Mouse (Mus musculus) heart, adult 2 months (tissue): ENCODE measurements around the gene Dnajb6. TPM values are rescaled to one million over a fixed set of nuclear protein-coding genes. Genes with fewer than 3 reads are reported as not detected.
"Not testable (repeated sequence)": the region's sequence is repeated elsewhere in the genome, so short reads cannot be mapped to it uniquely, and the experiment has no call there.

ENCODE experiments used
- DNase-seq, 2 experiments: peaks; one replicate each; pipeline ENCODE4 v3.0.0; 2021
- H3K27ac ChIP-seq: fragments of 200-600 bp; 2 replicates; pipeline ENCODE4 v1.8.1; 2022
- H3K27me3 ChIP-seq: fragments of 200-500 bp; 2 replicates; pipeline ENCODE4 v1.6.1; 2012; ENCODE audit warnings: mild to moderate bottlenecking, low read length, inconsistent platforms, mixed read lengths; ENCODE audit not compliant: control insufficient read depth, insufficient read depth
- H3K36me3 ChIP-seq: fragments of 200-500 bp; 2 replicates; pipeline ENCODE4 v1.6.1; 2012; ENCODE audit warnings: low read length, inconsistent platforms; ENCODE audit not compliant: control insufficient read depth, insufficient read depth
- H3K4me1 ChIP-seq: fragments of 200-500 bp; 2 replicates; pipeline ENCODE4 v1.6.1; 2011; ENCODE audit warnings: low read length; ENCODE audit not compliant: control insufficient read depth, insufficient read depth
- H3K4me3 ChIP-seq: fragments of 200-600 bp; 2 replicates; pipeline ENCODE4 v1.8.1; 2022
- H3K79me2 ChIP-seq: fragments of 200-500 bp; replicated peaks from 2 replicates; pipeline ENCODE4 v1.6.1; 2012; ENCODE audit warnings: mild to moderate bottlenecking, inconsistent platforms, low read length, moderate library complexity, mixed read lengths; ENCODE audit not compliant: control insufficient read depth, insufficient read depth
- H3K9ac ChIP-seq: fragments of 200-500 bp; 2 replicates; pipeline ENCODE4 v1.6.1; 2012; ENCODE audit warnings: low read depth, mild to moderate bottlenecking, control low read depth, inconsistent platforms, low read length, mixed read lengths
- CTCF ChIP-seq: fragments of 200-600 bp; IDR thresholded peaks from 2 replicates; pipeline ENCODE4 v1.8.1; 2022; ENCODE audit warnings: antibody characterized with exemption, mild to moderate bottlenecking, moderate library complexity
- EP300 ChIP-seq: fragments of 200-500 bp; IDR thresholded peaks from 2 replicates; pipeline ENCODE4 v1.6.1; 2011; ENCODE audit warnings: low read depth, low read length, control low read depth; ENCODE audit not compliant: insufficient read depth
- POLR2A ChIP-seq: fragments of 200-500 bp; IDR thresholded peaks from 2 replicates; pipeline ENCODE4 v1.6.1; 2011; ENCODE audit warnings: mild to moderate bottlenecking, low read depth, low read length, control low read depth; ENCODE audit not compliant: insufficient read depth
- WGBS: fragments of 180-500 bp; shearing (Covaris S2); methylation state at CpG from one replicate; pipeline ENCODE4 v1.1.7; 2018; 5-methylcytosine and 5-hydroxymethylcytosine counted together
- intact Hi-C: fragments of 180-260 bp; cut with DNase I; formaldehyde crosslinking; loops from one replicate; pipeline ENCODE4 v1.15.1; 2025
- polyA plus RNA-seq: library from polyadenylated mRNA; depleted of rRNA; stranded (reverse); fragments of >200 nt; gene quantifications from 2 replicates; pipeline ENCODE4 v1.2.3, GENCODE M21; 2012
- total RNA-seq, 2 experiments: library from RNA; stranded (reverse); gene quantifications; 2 replicates each; pipeline ENCODE4 v1.2.3; 2021

The Dnajb6 gene
- total and polyA plus RNA-seq, 3 experiments = 34.0 to 78.4 (median 71.0) TPM

GRCm38 (mm10) chr5:29772651-29773330 is 37.3 kb downstream of the Dnajb6 start:
- no peak overlapping the region for H3K9ac ChIP-seq
- WGBS = 46% methylated on average over 4 of the region's 4 CpGs
- H3K79me2 ChIP-seq = peaks cover 5% of the 10 kb centered on the region; the same call in 1 of the 2 replicates
- peak in 1 of 2 experiments; percentile 31 for DNase-seq
- no peak for TF ChIP-seq POLR2A
- TF ChIP-seq EP300 = no peak
- TF ChIP-seq CTCF = no peak
- intact Hi-C loops = no loop called here
- H3K4me1 ChIP-seq = peaks cover 14% of the 10 kb centered on the region
- peak overlapping the region; percentile 2; the same call in 1 of the 2 replicates for H3K27ac ChIP-seq
- H3K4me3 ChIP-seq = no peak overlapping the region
- H3K36me3 ChIP-seq = peaks cover 31% of the 10 kb centered on the region
- no peaks in the 10 kb centered on the region for H3K27me3 ChIP-seq

- H3K9ac ChIP-seq = no peak overlapping the region
- H3K4me1 ChIP-seq = peaks cover 13% of the 10 kb centered on the region
- peak overlapping the region; percentile 27 for H3K27ac ChIP-seq
- 66% methylated on average over 13 of the region's 13 CpGs for WGBS
- H3K4me3 ChIP-seq = no peak overlapping the region
- peaks cover 31% of the 10 kb centered on the region for H3K36me3 ChIP-seq
- TF ChIP-seq POLR2A (no peak), CTCF (no peak), EP300 (no peak)
- H3K27me3 ChIP-seq = no peaks in the 10 kb centered on the region
- intact Hi-C loops = no loop called here
- no peak for DNase-seq
- H3K79me2 ChIP-seq = peaks cover 2% of the 10 kb centered on the region; the same call in 1 of the 2 replicates
Observed at GRCm38 (mm10) chr5:29773460-29774150, 38.1 kb downstream of the Dnajb6 start.

GRCm38 (mm10) chr5:29775437-29775836 is 39.9 kb downstream of the Dnajb6 start:
- Histone ChIP-seq H3K27me3 (no peaks in the 10 kb centered on the region), H3K27ac (peak overlapping the region; percentile 31), H3K4me1 (peaks cover 13% of the 10 kb centered on the region), H3K79me2 (0 out of 2 replicates have a peak, but pooled peaks cover 2% of the 10 kb centered on the region), H3K4me3 (no peak overlapping the region), H3K36me3 (peaks cover 31% of the 10 kb centered on the region), H3K9ac (no peak overlapping the region)
- WGBS = 38% methylated on average over 5 of the region's 5 CpGs
- TF ChIP-seq EP300 = no peak
- intact Hi-C loops = no loop called here
- DNase-seq = peak in 1 of 2 experiments; percentile 51

- intact Hi-C loops = no loop called here
- Histone ChIP-seq H3K79me2 (0 out of 2 replicates have a peak, but pooled peaks cover 2% of the 10 kb centered on the region), H3K27ac (no peak overlapping the region), H3K27me3 (no peaks in the 10 kb centered on the region), H3K36me3 (peaks cover 24% of the 10 kb centered on the region), H3K9ac (no peak overlapping the region), H3K4me1 (peaks cover 10% of the 10 kb centered on the region), H3K4me3 (no peak overlapping the region)
- TF ChIP-seq POLR2A (no peak), EP300 (no peak), CTCF (no peak)
- DNase-seq = no peak
- WGBS = 64% methylated on average over 6 of the region's 6 CpGs
Observed at GRCm38 (mm10) chr5:29778029-29778428, 42.5 kb downstream of the Dnajb6 start.

GRCm38 (mm10) chr5:29779733-29780132 is 44.2 kb downstream of the Dnajb6 start:
- peak in 1 of 2 experiments; percentile 20 for DNase-seq
- WGBS = 59% methylated on average over 9 of the region's 9 CpGs
- H3K4me1 ChIP-seq, H3K9ac ChIP-seq, H3K27me3 ChIP-seq, H3K79me2 ChIP-seq, H3K27ac ChIP-seq, H3K4me3 ChIP-seq, intact Hi-C loops: not testable (repeated sequence)
- H3K36me3 ChIP-seq = peaks cover 12% of the 10 kb centered on the region

- intact Hi-C loops = no loop called here
- no peak for TF ChIP-seq EP300
- TF ChIP-seq CTCF = no peak
- no peak for TF ChIP-seq POLR2A
- H3K27ac ChIP-seq = no peak overlapping the region
- no peak for DNase-seq
- peaks cover 3% of the 10 kb centered on the region; the same call in 1 of the 2 replicates for H3K4me1 ChIP-seq
- H3K27me3 ChIP-seq = no peaks in the 10 kb centered on the region
- H3K4me3 ChIP-seq = no peak overlapping the region
- 94% methylated on average over 3 of the region's 3 CpGs for WGBS
- no peak overlapping the region for H3K9ac ChIP-seq
- no peaks in the 10 kb centered on the region for H3K36me3 ChIP-seq
- no peaks in the 10 kb centered on the region; the same call in 1 of the 2 replicates for H3K79me2 ChIP-seq
Observed at GRCm38 (mm10) chr5:29782261-29782660, 46.8 kb downstream of the Dnajb6 start.

- H3K4me1 ChIP-seq, DNase-seq, H3K27me3 ChIP-seq, H3K79me2 ChIP-seq, H3K4me3 ChIP-seq, H3K36me3 ChIP-seq, H3K27ac ChIP-seq, H3K9ac ChIP-seq, intact Hi-C loops: not testable (repeated sequence)
- 56% methylated on average over 12 of the region's 13 CpGs for WGBS
Observed at GRCm38 (mm10) chr5:29784906-29785305, 49.4 kb downstream of the Dnajb6 start.

- H3K4me1 ChIP-seq, H3K79me2 ChIP-seq, DNase-seq, H3K4me3 ChIP-seq, intact Hi-C loops, H3K27ac ChIP-seq, H3K27me3 ChIP-seq, H3K9ac ChIP-seq, H3K36me3 ChIP-seq: not testable (repeated sequence)
- 89% methylated on average over 1 of the region's 11 CpGs for WGBS
Observed at GRCm38 (mm10) chr5:29785953-29786352, 50.5 kb downstream of the Dnajb6 start.
